Mouse (Mus musculus) right cerebral cortex, postnatal 25 days (tissue): Measurements from ENCODE around the gene Stam.

Experiments used
- DNase-seq: peaks from one replicate; pipeline ENCODE4 v3.0.0; 2022

Stam gene

DNA sequence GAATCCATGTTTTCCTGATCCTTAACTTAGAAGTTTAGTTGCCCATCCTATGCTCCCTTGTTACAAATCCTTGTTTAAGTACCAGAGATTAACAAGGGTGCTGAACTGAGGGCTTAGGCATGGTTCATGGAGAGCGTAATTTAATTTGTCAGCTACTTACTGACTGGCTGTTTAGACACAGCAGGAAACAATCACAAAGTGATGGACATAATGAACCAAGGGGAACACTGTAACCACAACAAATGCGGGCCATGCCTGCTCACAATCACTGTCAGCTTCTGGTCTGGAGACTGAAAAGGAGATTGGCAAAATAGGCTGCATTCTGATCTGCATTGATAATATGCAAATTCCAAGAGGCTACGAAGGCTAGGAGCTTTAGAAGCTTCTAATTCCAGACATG, 53.7 kb downstream of the Stam start:
- DNase-seq: no peak

DNA sequence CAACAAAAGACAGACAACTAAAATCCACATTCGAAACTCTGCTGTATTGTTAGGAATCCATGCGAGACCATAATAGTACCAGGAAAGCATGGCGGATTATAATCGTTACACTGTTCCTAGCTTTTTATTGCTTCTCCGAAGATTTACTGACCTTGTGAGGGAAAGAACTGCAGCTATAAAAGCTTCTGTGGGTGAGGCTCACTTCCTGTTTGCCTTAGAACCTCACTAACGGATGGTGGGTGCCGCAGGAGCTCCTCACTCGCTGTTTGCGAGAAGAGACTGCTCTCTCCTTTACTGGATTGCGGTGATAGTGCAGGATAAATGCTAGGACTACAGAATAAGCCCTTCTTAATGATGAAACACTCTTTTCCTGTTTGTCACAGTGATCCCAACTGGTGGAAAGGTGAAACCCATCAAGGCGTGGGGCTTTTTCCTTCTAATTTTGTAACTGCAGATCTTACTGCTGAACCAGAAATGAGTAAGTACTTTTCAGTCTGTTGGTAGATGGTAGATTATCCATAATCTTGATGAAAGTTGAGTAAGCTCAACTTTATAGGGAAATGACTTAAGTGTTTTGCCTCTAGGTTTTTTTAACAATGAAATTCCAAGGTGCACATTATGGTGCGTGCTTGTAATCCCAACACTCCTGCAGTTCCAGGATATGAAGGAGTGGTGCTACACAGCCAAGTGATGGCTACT, 56.9 kb downstream of the Stam start:
- no peak for DNase-seq

DNA sequence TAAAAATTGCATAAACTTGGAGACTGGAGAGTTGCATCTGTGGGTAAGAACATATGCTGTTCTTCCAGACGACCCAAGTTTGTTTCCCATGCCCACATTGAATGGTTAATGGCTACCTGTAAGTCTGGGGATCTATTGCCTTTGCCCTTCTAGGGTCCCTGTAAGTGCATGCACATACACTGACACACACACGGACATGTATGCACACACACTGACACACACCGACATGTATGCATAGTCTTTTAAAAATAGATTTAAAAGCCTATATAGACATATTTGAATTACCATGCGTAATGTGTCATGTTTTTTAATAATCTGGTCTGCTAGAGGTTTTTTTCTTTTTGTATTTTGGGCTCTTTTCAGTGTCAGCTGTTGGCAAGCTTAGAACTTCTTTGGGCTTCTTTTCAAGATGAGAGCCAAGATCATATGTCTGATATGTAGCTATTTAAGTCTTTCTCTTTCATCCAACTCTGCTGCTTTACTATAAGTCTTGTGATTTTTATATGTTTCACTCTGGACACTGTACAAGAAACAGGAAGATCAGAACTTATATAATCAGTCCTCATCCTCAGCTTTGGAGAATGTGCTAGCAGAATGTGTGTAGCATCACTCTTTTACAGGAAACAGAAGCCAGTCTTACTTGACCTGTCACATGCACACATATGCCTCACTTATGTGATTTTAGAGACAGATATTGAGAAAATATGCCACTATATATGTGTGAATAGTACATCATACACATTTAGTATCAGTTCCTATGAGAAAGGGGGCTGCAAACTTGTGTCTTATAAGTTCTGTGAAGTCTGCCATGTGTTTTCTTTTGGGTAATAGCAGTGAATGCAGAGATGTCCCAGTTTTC, 58.8 kb downstream of the Stam start:
- no peak for DNase-seq

DNA sequence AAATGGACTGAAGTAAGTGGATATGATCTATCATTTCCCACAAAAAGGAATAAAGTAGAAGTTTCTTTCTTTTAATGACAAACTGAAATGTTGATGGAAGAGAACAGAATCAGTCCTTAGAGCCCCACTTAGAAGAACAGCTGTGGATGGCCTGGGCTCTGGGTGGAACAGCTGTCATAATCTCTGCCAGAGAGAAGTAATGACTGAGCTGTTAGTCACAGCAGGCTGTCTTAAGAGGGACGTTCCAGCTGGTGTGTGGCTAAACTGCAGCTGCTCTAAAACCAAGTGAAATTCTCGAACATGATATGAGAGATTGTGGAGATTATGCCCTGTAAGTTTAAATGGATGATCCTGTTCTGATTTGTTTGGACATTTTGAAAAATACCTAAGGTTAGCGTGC, 63.0 kb downstream of the Stam start:
- DNase-seq: no peak

DNA sequence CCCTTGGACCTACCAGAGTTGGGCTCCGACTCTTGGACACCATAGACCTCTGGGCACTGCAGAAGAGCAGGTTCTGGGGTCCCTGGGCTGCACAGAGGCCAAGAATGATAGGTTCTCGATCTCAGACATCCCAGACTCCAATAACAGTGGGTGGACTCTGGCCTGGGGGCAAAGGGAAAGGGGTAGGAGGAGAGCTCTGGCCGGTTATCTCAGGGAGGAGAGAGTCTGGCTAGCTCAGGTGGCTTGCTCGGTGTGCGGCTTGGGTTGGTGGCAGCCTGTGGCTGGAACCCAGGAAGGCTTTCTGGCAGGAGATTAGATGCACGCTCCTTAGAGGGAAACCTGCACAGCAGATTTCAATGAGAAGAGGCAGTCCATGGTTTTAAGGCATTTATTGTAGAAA, 65.7 kb downstream of the Stam start:
- no peak for DNase-seq

- DNase-seq: no peak
These were observed 66.1 kb downstream of the Stam start for GRCm38 (mm10) chr2:14140044-14140443.

GRCm38 (mm10) chr2:14145311-14145710, 71.4 kb downstream of the Stam start:
- DNase-seq: no peak

- no peak for DNase-seq
These were observed 73.0 kb downstream of the Stam start for GRCm38 (mm10) chr2:14146913-14147312.

DNA sequence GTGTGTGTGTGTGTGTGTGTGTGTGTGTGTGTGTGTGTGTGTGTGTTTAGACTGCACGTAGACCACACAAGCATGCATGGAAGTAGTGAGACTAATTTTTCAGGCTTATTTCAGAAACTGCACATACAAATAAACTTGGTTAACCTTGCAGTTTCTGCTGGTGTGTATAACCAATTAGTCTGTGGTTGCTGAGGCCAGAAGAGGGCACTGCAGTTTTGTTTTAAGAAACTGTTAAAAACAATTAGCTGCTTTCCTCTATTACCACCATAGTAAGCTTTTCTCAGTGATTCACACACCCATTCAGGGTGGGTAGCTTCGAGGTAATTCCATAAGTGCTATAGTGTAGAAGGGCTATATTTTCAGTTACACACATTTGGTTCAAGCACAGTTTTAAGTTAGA, 76.9 kb downstream of the Stam start:
- DNase-seq: no peak

DNA sequence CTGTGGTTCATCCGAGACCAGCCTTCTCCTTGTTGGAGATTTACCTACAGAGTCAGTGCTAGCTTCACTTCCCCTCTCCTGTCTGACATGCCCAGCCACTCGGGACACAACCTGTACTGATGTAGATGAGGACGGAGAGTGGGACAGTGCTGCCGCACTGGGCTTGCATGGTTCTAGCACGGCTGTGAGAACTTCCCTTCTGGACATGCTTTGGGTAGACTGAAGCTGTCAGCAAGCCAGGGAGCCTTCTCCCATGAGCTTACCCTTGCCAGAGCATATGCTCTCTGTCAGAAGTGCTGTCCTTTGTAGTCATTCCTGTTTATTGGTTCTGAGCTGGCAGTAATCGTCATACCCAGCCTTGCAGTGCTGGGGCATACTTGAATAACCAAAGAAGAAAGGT, 78.0 kb downstream of the Stam start:
- DNase-seq: no peak

DNA sequence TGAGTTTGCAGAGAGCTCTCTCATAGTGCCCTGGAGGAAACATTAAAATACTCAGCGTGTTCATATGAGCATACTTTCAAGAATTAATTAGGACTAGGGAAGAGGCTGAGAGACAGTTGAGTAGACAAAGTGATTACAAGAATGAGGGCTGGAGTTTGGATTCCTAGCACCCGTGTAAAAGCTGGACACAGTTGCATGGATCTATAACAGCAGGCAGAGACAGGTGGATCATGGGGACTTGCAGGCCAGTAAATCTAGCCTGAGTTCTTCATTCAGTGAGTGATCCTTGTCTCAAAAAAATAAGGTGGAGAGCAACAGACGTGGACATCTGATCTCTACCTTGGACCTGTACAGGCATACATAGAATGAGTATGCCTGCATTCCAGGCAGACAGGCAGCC, 85.1 kb downstream of the Stam start:
- no peak for DNase-seq

GRCm38 (mm10) chr2:14159756-14160155, 85.9 kb downstream of the Stam start:
- no peak for DNase-seq

DNA sequence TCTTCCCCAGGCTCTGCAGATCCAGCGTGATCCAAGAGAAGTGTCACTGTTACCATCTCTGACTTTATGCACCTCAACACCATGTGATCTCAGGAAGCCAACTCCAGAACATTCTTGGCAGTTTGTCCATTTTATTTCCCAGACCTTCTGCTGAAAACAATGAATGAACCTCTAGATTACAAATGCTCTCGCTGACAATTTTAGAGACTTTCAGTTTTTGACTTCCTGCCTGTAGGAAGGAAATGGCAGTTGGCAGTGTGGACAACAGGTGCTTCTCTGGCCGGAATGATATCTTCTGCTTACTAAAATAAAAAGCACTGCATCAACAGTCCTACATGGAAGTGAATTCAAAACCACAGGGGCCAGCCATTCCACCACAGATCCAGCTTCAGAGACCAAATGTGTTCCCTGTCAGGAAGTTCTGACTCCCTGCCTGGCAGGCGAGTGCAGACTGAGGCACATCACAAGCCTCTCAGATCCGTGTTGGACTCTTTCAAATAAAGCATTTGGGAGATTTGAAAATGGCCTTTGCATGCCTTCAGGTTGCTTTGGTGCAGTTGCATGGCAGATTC, 90.6 kb downstream of the Stam start:
- no peak for DNase-seq

DNA sequence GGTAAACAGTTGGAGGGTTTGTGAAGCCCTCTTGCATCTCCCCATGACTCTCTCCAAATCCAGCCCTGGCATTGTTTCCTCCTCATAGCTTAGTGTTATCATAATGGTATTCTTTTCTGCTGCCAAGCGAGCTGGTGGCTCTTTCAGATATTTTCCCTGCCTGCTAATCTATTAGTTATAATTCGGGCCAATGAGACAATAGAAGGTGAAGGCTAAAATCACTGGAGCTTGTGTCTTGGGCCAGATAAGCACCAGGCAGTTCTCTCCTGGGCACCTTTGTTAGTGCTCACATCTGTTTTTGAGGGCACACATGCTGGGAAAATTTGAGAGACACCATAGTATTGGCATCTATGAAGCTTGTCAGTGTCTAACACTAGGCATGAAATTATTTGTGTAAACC, 91.2 kb downstream of the Stam start:
- no peak for DNase-seq

DNA sequence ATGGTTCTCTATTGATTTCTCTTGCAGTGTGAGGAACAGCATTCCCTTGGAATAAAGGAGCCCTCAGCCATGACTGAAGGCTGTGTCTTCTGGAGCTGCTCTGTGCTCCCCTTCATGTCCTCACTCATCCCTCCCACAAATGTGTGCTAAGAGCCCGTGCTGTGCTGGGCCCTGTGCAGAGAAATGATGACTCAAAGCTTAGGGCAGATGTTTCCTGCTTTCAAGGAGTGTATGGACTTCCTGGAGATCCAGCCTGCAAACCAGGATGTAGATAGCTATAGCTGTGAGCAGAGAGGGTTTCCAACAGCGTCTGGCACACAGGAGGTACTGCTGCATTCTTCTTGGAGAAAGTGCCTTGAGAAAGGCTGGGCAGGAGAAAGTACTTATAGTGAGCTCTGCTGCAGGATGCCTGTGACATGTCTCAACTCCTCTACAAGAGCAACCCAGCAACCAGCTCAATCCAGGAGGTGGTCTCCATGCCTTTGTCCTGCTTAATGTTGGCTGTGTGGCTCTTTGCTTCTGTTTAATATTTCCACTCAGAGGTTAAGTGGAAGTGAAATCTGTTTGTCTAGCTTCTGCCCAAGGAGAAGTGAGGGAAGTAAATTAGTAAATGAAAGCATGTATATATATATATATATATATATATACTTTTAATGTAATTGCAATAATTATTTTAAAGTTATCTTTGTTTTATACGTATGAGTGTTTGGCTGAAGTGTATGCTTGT, 91.9 kb downstream of the Stam start:
- DNase-seq: no peak

GRCm38 (mm10) chr2:14167721-14168120, 93.8 kb downstream of the Stam start:
- no peak for DNase-seq

DNA sequence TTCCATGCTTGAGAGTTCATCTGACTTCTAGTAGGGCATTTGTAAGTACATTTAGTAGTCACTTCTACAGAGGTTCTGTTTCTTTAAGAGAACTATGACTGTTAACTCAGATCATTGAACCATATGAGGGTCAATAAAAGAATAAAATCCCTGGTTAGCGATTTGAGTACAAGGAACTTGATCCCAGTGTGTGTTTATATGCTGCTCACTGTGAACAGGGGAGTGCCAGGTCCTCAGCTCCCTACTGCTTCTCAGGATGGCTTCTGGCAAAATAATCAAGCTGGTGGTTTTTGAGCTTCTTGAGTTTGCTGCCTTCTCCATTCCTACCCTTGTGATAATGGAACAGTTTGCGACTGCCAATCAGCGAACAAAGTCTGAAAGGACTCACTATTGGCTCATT, 100.4 kb downstream of the Stam start, which contains the start of gene Tmem236:
Gene Tmem236, plus strand, starts transcription at position 190 of the 400 bp plus-strand sequence.
- DNase-seq: no peak

GRCm38 (mm10) chr2:14176460-14177193, 102.7 kb downstream of the Stam start:
- DNase-seq: no peak

DNA sequence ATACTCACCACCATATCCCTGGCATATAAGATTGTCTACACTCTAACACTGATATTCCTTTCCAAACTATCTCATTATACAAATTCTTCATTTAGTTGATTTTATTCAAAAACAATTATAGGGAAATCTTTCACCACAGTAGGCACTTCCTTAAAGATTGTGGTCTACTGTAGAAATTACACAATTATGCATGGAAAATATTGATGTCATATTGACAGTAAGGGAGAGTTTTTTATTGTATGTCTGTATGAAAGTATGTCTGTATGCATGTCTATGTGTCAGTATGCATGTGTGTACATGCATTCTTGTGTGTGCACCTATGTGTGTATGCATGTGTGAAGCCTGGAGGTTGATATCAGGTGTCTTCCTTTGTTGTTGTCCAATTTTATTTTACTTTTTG, 110.5 kb downstream of the Stam start:
- DNase-seq: no peak

DNA sequence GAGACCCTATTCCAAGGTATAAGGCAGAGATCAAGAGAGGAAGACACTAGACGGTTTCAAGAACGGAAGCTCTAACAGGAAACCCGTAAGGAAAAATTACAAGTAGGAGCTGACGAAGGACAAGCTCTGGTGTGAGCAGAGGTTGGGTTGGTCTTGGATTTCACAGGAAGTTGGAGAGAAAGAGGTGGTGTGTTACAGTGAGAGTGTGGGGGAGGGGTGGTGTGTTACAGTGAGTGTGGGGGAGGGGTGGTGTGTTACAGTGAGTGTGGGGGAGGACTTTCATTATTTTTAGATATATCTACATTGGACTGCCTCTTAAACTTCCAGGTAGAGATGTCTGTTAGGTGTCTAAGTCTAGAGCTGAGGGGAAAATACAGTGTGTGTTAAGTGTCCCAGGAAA, 116.8 kb downstream of the Stam start:
- DNase-seq: no peak

GRCm38 (mm10) chr2:14191601-14192000, 117.7 kb downstream of the Stam start:
- DNase-seq: no peak

DNA sequence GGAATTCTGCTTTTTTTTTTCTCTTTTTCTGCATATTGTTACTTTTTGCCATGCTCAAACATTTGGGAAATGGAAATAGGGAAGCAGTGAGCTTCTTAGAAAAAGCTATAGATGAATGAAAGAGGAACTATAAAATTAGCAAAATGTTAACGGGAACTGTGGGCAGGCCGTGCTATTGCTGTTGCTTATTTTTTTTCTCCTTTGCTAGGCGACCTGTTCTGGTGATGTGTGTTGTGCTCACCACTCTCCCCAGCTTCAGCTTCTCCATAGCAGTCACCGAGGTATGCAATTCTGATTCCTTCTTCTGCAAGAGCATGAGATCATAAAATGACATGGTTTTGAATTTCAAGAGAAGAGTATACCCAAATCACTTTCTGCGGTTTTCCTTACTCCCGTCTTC, 118.1 kb downstream of the Stam start:
- no peak for DNase-seq
